Mouse (Mus musculus) inflammation-experienced regulatory T-cells (primary cell): ENCODE measurements around the gene Btbd9. TPM values are rescaled to one million over a fixed set of nuclear protein-coding genes. Genes with fewer than 3 reads are reported as not detected.

Source experiments
- polyA plus RNA-seq, 2 experiments: library from polyadenylated mRNA; unstranded; fragments of 100-300 nt; shearing (Covaris generic); gene quantifications; one replicate each; pipeline ENCODE4 v1.2.1; 2017

Btbd9 gene
- 10 to 100 TPM; 55.5 to 63.1 TPM for polyA plus RNA-seq

DNA sequence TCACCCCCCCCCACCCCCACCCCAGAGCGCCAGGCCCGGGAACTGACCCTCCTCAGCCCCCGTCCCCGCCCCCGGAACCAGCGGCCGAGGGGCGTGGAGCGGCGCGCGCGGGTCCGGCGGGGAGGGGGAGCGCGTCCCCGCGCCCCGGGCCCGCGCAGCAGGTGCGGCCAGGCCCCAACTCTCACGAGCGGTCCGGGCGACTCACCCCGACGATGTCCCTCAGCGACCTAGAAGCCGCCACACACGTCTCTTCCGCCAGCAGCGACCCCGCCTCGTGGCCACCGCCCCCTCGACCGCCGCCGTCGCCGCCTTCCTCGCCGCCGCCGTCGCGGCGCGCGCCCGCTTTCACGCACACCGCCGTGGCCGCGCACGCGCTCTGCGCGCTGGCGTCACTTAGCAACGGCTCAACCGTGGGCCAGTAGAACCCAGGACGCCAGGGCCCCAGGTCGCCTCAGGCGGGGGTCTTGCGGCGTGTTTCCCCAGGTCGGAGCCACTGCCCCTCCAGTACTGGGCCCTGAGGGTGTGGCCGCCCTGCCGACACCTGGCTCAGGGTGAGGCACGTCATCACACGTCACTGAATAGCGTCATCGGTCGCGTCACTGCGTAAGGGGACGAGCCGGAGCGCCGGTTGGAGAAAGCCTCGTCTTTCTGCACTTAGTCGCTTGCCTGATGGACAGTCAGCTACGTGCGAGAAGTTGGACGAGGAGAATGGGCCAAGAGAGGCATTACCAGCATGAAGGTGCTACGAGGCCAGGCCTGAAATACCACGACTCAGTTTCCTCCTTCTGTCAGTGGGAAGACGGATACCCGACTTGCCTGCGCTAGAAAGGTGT, at the start of gene Btbd9:
TSS of gene Btbd9 (minus strand) at position 548 of the 833 bp plus-strand sequence.

DNA sequence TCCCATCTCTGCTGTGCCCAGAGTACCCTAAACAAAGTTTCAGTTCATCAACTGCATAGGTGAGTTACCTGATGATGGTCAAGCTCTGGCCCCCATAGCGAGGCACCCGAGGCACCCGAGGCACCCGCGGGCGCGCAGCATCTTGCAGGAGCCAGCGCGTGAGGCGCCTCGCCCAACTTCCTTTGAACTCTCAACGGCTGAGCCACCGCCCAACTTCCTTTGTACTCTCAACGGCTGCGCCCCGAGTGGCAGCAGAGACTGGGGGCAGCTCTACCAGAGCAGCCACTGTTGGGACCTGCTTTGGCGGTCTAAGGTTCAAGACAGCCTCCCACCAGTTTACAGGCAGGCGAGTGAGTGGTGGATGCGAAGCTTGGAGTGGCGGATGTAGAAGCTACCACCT, 47.8 kb upstream of the Btbd9 start, which contains the start of gene Dnah8:
TSS of gene Dnah8 (plus strand) at position 223 of the 400 bp plus-strand sequence.

Other genes starting within 250 kb of the Btbd9 start
- 10 to 100 TPM; 14.6 to 29.9 TPM for gene Dnah8, start 47.9 kb upstream of the Btbd9 start, polyA plus RNA-seq
- 100 to 1,000 TPM in 1 of 2 experiments, 10 to 100 TPM in 1; 96.3 to 112 TPM for gene Glo1, start 50.4 kb upstream of the Btbd9 start, polyA plus RNA-seq